Mouse (Mus musculus) heart, embryonic 16.5 days (tissue): ENCODE measurements around the gene Heyl. TPM values are rescaled to one million over a fixed set of nuclear protein-coding genes. Genes with fewer than 3 reads are reported as not detected.

ENCODE experiments used
- ATAC-seq: fragments of 200-750 bp; cut with Nextera tagmentation; replicated peaks from 2 replicates; pipeline ENCODE4 v1.8.0; 2017; ENCODE audit warnings: moderate number of reproducible peaks; ENCODE audit not compliant: insufficient read depth, low FRiP score; ENCODE audit errors: extremely low read depth
- H3K27ac ChIP-seq: fragments of 300-500 bp; sonication (generic); 2 replicates; pipeline ENCODE4 v1.5.1; 2014; ENCODE audit warnings: mild to moderate bottlenecking, low read length, control low read depth, moderate library complexity
- H3K27me3 ChIP-seq: fragments of 300-500 bp; sonication (generic); 2 replicates; pipeline ENCODE4 v1.6.1; 2014; ENCODE audit warnings: low read length, mixed read lengths; ENCODE audit not compliant: control insufficient read depth, insufficient read depth
- H3K36me3 ChIP-seq: fragments of 300-500 bp; sonication (generic); 2 replicates; pipeline ENCODE4 v1.6.1; 2014; ENCODE audit not compliant: control insufficient read depth, insufficient read depth
- H3K4me1 ChIP-seq: fragments of 300-500 bp; sonication (generic); 2 replicates; pipeline ENCODE4 v1.6.1; 2014; ENCODE audit warnings: low read length, mixed read lengths; ENCODE audit not compliant: control insufficient read depth, insufficient read depth
- H3K4me2 ChIP-seq: fragments of 300-500 bp; sonication (generic); 2 replicates; pipeline ENCODE4 v1.6.1; 2014; ENCODE audit warnings: low read depth, mild to moderate bottlenecking, control low read depth, low read length
- H3K4me3 ChIP-seq: fragments of 300-500 bp; sonication (generic); 2 replicates; pipeline ENCODE4 v1.5.1; 2014; ENCODE audit warnings: mild to moderate bottlenecking, control low read depth, low read length
- H3K9ac ChIP-seq: fragments of 300-500 bp; sonication (generic); 2 replicates; pipeline ENCODE4 v1.6.1; 2014; ENCODE audit warnings: low read length, control low read depth
- H3K9me3 ChIP-seq: fragments of 300-500 bp; sonication (generic); replicated peaks from 2 replicates; pipeline ENCODE4 v1.6.1; 2016; ENCODE audit warnings: low read length; ENCODE audit not compliant: control insufficient read depth
- WGBS: fragments of 180-500 bp; shearing (Covaris S2); extraction: QIAGEN DNeasy Blood & Tissue Kit; methylation state at CpG from one replicate; pipeline ENCODE4 v1.1.7; 2014; 5-methylcytosine and 5-hydroxymethylcytosine counted together
- polyA plus RNA-seq: library from polyadenylated mRNA; unstranded; fragments of >200 nt; fragmentation: Nextera tagmentation; extraction: Ambion mirVana; gene quantifications from 2 replicates; pipeline ENCODE4 v1.2.1, GENCODE M21; 2015

The Heyl gene
- 13.2 and 13.9 TPM in 2 replicates for polyA plus RNA-seq

GRCm38 (mm10) chr4:123233492-123234084, at the start of gene Heyl:
Gene Heyl, plus strand, starts transcription at chr4:123233556.
- peak; percentile 71 for ATAC-seq
- no peaks in the 10 kb centered on the region; the same call in 1 of the 2 replicates for H3K27me3 ChIP-seq
- peak within 1 kb of the TSS; percentile 37; the same call in 1 of the 2 replicates for H3K27ac ChIP-seq
- peak within 1 kb of the TSS; percentile 59 for H3K4me3 ChIP-seq
- H3K4me2 ChIP-seq, result peak within 1 kb of the TSS; percentile 84
- H3K36me3 ChIP-seq, result no peaks in the 10 kb centered on the region
- H3K9ac ChIP-seq, result peak within 1 kb of the TSS; percentile 76
- 1% methylated on average over 52 of the region's 52 CpGs for WGBS
- H3K4me1 ChIP-seq, result peaks cover 20% of the 10 kb centered on the region
- H3K9me3 ChIP-seq, result no peaks in the 10 kb centered on the region

- H3K9ac ChIP-seq, result no peak overlapping the region
- H3K27ac ChIP-seq, result no peak overlapping the region
- H3K4me2 ChIP-seq, result no peak overlapping the region
- no peak overlapping the region for H3K4me3 ChIP-seq
- H3K4me1 ChIP-seq, result peaks cover 11% of the 10 kb centered on the region
- WGBS, result 48% methylated on average over 3 of the region's 3 CpGs
- H3K9me3 ChIP-seq, result no peaks in the 10 kb centered on the region
- H3K27me3 ChIP-seq, result peaks cover 70% of the 10 kb centered on the region
- no peak for ATAC-seq
- no peaks in the 10 kb centered on the region for H3K36me3 ChIP-seq
Measured at GRCm38 (mm10) chr4:123184816-123185215, 48.5 kb upstream of the Heyl start.

DNA sequence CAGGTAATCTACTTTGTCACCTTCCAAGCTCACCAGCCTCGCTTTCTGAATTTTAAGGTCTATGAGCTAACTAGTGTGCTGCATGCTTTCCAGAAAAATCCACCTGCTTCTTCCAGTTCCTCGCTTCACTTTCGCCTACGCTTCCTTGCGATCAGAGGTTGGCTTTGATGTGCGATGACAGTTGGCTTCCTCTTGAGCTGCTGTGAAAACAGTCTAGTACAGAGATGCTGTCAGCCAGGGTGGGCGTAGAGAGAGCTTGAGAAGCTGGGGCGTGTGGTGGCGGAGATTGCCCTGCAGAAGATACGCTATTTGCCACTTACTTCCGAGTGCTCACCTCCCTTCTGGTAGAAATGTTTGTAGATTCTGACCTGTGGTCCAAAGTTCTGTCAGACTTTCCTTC, 41.0 kb upstream of the Heyl start:
- ATAC-seq, result no peak
- Histone ChIP-seq H3K27ac (no peak overlapping the region), H3K4me1 (0 out of 2 replicates have a peak, but pooled peaks cover 5% of the 10 kb centered on the region), H3K4me3 (no peak overlapping the region), H3K36me3 (no peaks in the 10 kb centered on the region), H3K9ac (no peak overlapping the region), H3K27me3 (peaks cover 21% of the 10 kb centered on the region), H3K9me3 (no peaks in the 10 kb centered on the region), H3K4me2 (no peak overlapping the region)
- WGBS, result 52% methylated on average over 11 of the region's 11 CpGs

- no peak for ATAC-seq
- Histone ChIP-seq H3K4me1 (0 out of 2 replicates have a peak, but pooled peaks cover 5% of the 10 kb centered on the region), H3K4me3 (no peak overlapping the region), H3K27me3 (peaks cover 22% of the 10 kb centered on the region), H3K27ac (no peak overlapping the region), H3K36me3 (no peaks in the 10 kb centered on the region), H3K4me2 (no peak overlapping the region), H3K9me3 (no peaks in the 10 kb centered on the region), H3K9ac (no peak overlapping the region)
- 82% methylated on average over 11 of the region's 11 CpGs for WGBS
Measured at GRCm38 (mm10) chr4:123193791-123194190, 39.6 kb upstream of the Heyl start.

GRCm38 (mm10) chr4:123196695-123197094, 36.7 kb upstream of the Heyl start:
- Histone ChIP-seq H3K27ac (no peak overlapping the region), H3K27me3 (peaks cover 24% of the 10 kb centered on the region), H3K4me2 (no peak overlapping the region), H3K4me3 (no peak overlapping the region), H3K36me3 (no peaks in the 10 kb centered on the region), H3K9ac (no peak overlapping the region), H3K9me3 (no peaks in the 10 kb centered on the region), H3K4me1 (peaks cover 9% of the 10 kb centered on the region)
- WGBS, result 41% methylated on average over 6 of the region's 6 CpGs
- ATAC-seq, result no peak

GRCm38 (mm10) chr4:123200771-123201185, 32.6 kb upstream of the Heyl start:
- Histone ChIP-seq H3K27me3 (peaks cover 8% of the 10 kb centered on the region), H3K9ac (peak overlapping the region; percentile 81), H3K4me1 (peaks cover 13% of the 10 kb centered on the region), H3K4me3 (peak overlapping the region; percentile 58), H3K4me2 (peak overlapping the region; percentile 78), H3K9me3 (no peaks in the 10 kb centered on the region), H3K36me3 (no peaks in the 10 kb centered on the region), H3K27ac (peak overlapping the region; percentile 85)
- ATAC-seq, result 0 out of 2 replicates have a peak, but pooled peaks have one; percentile 20
- whole genome bisulfite sequencing, result 3% methylated on average over 15 of the region's 15 CpGs

- Histone ChIP-seq H3K27ac (peak within 1 kb of the TSS; percentile 85), H3K36me3 (no peaks in the 10 kb centered on the region), H3K27me3 (peaks cover 10% of the 10 kb centered on the region), H3K4me1 (peaks cover 13% of the 10 kb centered on the region), H3K4me2 (peak within 1 kb of the TSS; percentile 78), H3K9me3 (no peaks in the 10 kb centered on the region), H3K9ac (peak within 1 kb of the TSS; percentile 81), H3K4me3 (peak within 1 kb of the TSS; percentile 58)
- 2% methylated on average over 58 of the region's 58 CpGs for WGBS
- peak; percentile 87 for ATAC-seq
Measured at GRCm38 (mm10) chr4:123201186-123202093, 31.9 kb upstream of the Heyl start, which contains the start of gene Nt5c1a. Gene Nt5c1a, plus strand, starts transcription at chr4:123201504.

GRCm38 (mm10) chr4:123202094-123202420, 31.3 kb upstream of the Heyl start:
- peak overlapping the region; percentile 78 for H3K4me2 ChIP-seq
- peak overlapping the region; percentile 74 for H3K27ac ChIP-seq
- no peak for ATAC-seq
- 21% methylated on average over 8 of the region's 8 CpGs for WGBS
- H3K4me3 ChIP-seq, result peak overlapping the region; percentile 58
- H3K27me3 ChIP-seq, result peaks cover 13% of the 10 kb centered on the region
- peaks cover 13% of the 10 kb centered on the region for H3K4me1 ChIP-seq
- H3K9ac ChIP-seq, result peak overlapping the region; percentile 81
- H3K36me3 ChIP-seq, result no peaks in the 10 kb centered on the region
- H3K9me3 ChIP-seq, result no peaks in the 10 kb centered on the region

DNA sequence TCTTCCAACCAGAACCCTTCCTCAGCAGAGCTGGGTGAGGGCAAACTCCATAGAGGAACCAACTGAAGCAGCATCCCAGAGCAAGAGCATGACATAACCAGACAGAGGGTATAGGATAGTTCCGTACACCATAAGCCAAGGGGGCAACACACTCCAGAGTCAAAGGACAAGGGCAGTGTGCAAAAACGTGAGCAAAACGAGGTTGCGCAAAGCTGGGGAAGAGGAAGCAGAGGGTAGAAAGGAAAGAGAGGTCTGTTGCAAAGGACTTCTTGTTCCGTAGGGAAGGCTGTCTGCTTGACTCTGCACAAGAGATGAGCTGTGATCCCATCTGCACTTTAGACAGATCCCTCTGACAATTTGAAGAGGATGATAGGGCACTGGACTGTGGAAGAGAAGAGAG, 26.0 kb upstream of the Heyl start:
- Histone ChIP-seq H3K27ac (no peak overlapping the region), H3K9ac (no peak overlapping the region), H3K36me3 (no peaks in the 10 kb centered on the region), H3K27me3 (peaks cover 8% of the 10 kb centered on the region; the same call in 1 of the 2 replicates), H3K4me1 (peaks cover 9% of the 10 kb centered on the region), H3K4me2 (no peak overlapping the region), H3K9me3 (no peaks in the 10 kb centered on the region), H3K4me3 (no peak overlapping the region)
- ATAC-seq, result no peak
- 73% methylated on average over 5 of the region's 5 CpGs for WGBS
